Mouse (Mus musculus): ENCODE data around the gene Sec31b.

Gene Sec31b

GRCm38 (mm10) chr19:44545321-44546041, at the start of gene Sec31b:
Gene Sec31b, minus strand, starts transcription at chr19:44545864.
- DNase-seq (ENCODE audit: low spot score): peak; percentile 57

DNA sequence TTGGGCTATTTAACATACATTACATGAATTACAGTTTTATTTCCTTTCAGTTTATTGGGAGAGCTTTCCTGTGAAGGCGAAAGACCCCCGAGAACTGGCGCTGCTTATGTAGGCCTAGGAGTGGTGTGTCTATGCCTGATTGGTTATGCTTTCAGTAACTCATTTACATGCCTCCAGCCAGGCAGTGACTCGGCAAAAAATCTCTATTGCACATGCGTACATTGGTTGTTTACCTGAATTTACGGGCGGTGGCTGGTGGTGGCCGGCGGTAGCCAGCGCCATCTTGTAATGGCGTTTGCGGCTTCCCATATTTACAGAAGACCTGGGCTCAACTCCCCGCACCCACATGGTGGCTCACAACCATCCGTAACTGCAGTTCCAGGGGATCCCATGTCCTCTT, 48.5 kb upstream of the Sec31b start:
- DNase-seq (ENCODE audit: low spot score): no peak

- no peak for DNase-seq (ENCODE audit: low spot score)
Observed at GRCm38 (mm10) chr19:44591638-44592037, 46.0 kb upstream of the Sec31b start.

- DNase-seq (ENCODE audit: low spot score): no peak
Observed at GRCm38 (mm10) chr19:44590992-44591391, 45.3 kb upstream of the Sec31b start.

DNA sequence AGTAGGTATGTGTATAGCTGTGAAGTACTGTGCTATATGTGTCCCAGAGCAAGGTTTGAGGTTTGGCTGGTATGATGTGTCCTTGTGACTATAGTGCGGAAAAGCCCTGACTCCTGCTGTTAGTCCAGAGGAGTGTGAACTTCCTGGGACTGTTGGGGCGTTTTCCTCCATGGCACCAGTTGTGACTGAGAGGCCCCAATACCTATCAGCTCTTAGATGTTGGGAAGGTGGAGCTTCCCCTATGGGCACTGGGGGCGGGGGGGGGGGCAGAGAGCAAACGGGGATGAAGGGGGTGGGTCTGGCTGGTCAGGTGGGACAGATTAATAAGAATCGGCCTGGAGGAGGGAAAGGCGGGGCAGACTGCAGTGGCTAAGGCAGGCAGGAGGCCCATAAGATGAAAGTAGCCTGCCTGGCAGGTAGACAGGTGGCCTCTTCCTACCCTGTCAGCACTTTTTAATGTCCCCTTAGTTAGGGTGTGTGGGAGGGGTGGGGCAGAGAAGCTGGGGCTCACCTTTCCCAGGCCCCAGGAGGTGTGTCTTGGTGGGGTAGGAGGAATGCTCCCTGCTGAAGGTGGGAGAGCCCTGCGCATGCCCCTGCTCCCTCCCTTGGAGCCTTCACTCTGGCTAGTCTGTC, 44.0 kb upstream of the Sec31b start:
- no peak for DNase-seq (ENCODE audit: low spot score)

DNA sequence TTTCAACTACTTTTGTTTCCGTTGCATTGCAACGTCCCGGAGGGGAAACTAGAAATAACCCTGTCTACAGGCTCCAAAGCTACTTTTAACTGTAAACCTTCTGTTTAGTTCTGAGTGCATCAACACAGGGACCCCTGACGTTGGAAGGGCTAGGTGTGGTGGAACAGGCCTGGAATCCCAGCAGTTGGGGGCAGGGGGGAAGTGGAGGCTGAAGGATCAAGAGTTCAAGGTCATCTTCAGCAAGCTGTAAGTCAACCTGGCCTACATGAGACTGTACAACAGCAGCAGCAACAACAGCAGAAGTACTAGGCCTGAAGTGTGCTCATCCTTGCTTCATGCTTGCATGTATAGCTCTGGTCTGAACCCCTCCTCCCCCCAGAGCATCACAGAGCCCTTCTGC, 42.4 kb upstream of the Sec31b start:
- DNase-seq (ENCODE audit: low spot score): no peak

- peak; percentile 77 for DNase-seq (ENCODE audit: low spot score)
Observed at GRCm38 (mm10) chr19:44582638-44583309, 37.1 kb upstream of the Sec31b start.

- DNase-seq (ENCODE audit: low spot score): no peak
Observed at GRCm38 (mm10) chr19:44582103-44582502, 36.4 kb upstream of the Sec31b start.

DNA sequence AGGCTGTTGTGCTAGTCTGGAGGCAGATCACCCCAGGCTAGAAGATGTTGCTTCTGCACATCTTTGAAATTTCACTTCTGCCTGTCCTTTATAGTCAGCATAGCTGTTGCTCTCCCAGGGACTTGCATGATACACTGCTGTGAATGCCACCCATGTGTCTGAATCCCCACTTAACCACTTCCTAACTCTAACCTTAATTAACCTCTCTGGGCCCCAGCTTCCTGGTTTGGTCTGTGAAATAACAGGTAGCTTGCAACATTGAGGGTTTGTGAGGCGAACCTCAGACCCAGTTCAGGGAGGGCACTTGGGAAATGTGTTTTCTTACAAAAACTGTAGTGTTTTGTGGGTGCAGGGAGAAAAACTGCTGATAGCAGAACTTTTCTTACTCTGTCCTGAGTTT, 32.4 kb upstream of the Sec31b start:
- no peak for DNase-seq (ENCODE audit: low spot score)

DNA sequence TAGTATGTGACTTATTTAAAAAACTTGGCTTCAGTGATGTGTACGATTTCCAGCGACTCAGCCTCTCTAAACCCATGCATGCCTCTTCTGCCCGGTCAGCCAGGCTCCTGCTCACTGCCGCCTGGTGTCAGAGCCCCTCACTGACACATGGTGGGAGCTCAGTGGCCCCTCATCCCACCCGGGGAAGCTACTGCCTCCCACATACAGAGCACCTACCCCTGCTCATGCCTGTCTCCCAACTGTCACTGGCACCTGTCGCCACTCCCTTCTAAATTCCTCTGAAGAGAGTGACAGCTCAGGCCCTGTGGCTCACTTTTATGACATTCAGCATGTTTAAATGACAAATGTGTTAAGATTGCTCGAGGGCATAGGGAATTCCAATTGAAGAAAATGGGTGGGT, 30.6 kb upstream of the Sec31b start:
- DNase-seq (ENCODE audit: low spot score): no peak

- no peak for DNase-seq (ENCODE audit: low spot score)
Observed at GRCm38 (mm10) chr19:44567763-44568162, 22.1 kb upstream of the Sec31b start.

- no peak for DNase-seq (ENCODE audit: low spot score)
Observed at GRCm38 (mm10) chr19:44564006-44564405, 18.3 kb upstream of the Sec31b start.

GRCm38 (mm10) chr19:44562652-44563206, 17.1 kb upstream of the Sec31b start, which contains the start of gene Hif1an:
Gene Hif1an, plus strand, starts transcription at chr19:44562850.
- peak; percentile 93 for DNase-seq (ENCODE audit: low spot score)

DNA sequence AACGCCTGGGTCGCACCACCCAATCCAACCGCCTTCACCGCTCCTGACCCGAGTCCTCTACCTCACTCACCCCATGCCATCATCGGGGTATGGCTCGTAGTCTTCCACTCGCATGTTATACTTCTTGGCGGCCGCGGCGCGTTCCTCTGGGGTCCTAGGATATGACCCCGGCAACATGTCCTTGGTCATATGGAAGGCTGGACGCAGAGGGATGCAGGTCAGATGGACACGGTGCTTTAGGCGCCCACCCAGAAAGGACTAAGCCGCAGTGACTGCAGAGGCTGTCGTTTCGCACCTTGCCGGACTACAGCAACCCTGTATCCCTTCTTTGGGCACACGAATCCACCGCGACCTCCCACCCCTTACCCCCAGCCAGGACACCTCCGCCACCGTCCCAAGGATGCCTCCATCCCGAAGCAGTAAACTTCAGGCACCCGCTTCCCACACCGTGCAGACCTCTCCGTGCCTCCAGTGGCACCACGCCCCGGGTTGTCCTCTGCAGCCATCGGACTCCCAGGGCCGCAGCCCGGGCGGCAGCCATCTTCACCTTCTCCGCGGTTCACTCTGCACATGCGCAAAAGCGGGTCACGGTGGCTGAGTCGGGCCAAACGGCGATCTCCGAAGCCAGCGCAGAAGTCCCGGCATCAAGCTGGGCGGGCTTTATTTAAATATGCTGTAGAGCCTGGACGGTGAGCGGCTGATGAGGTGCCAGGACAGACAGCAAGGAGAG, 9.4 kb upstream of the Sec31b start, which contains the start of gene Ndufb8:
Gene Ndufb8 (minus strand): TSS at position 580 of the 730 bp plus-strand sequence.
- peak; percentile 95 for DNase-seq (ENCODE audit: low spot score)

DNA sequence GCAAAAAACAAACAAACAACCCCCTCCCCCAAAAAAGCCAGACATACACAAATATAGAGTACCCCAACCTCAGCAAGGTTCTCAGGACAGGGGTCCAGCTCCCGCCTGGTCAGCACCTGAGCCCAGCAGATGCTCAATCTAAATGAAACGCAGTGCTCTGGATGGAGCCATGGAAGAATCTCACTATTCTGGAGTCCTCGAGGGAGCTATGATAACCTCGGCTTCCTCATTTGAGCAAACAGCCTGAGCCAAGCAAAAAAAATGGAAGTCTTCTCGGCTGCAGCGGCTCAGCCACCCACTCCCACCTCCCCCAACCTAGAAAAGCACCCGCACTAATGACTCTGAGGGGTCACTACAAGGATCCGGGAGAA, 8.8 kb upstream of the Sec31b start:
- no peak for DNase-seq (ENCODE audit: low spot score)

- DNase-seq (ENCODE audit: low spot score): no peak
Observed at GRCm38 (mm10) chr19:44553286-44553685, 7.6 kb upstream of the Sec31b start.

GRCm38 (mm10) chr19:44552731-44553130, 7.1 kb upstream of the Sec31b start, which contains the start of gene Gm20538:
Gene Gm20538, minus strand, starts transcription at chr19:44552831.
- DNase-seq (ENCODE audit: low spot score): no peak

- peak; percentile 63 for DNase-seq (ENCODE audit: low spot score)
Observed at GRCm38 (mm10) chr19:44544775-44545174, 889 bp downstream of the Sec31b start.

DNA sequence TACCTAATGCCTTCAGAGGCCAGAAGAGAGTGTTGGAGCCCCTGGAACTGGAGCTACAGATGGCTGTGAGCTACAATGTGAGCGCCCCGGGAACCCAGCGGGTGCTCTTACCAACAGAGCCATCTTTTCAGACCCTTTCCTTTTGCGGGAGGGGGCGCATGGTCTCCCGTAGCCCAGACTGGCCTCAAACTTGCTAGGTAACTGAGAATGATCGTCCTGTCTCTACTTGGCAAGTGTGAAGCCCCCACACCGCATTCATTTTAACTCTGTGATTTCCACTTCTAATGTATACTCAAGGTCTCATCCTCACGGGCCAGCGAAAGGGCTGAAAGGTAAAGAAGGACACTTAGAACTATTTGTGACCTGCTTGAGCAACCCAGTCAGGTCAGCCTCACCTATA, 1.3 kb downstream of the Sec31b start:
- no peak for DNase-seq (ENCODE audit: low spot score)

GRCm38 (mm10) chr19:44542694-44543178, 2.9 kb downstream of the Sec31b start:
- DNase-seq (ENCODE audit: low spot score): no peak

- DNase-seq (ENCODE audit: low spot score): no peak
Observed at GRCm38 (mm10) chr19:44537416-44537815, 8.2 kb downstream of the Sec31b start.

GRCm38 (mm10) chr19:44535376-44535775, 10.3 kb downstream of the Sec31b start:
- DNase-seq (ENCODE audit: low spot score): no peak
